Mouse (Mus musculus) cerebellum, postnatal 36 days (tissue): ENCODE data around the gene Arhgap10.
A peak's percentile ranks its signal among the peaks of the same experiment; 100 is the strongest.

Experiments
- DNase-seq, 2 experiments: peaks; one replicate each; pipeline ENCODE4 v3.0.0; 2021 to 2022; ENCODE audit warnings: mixed read lengths in 2 of 2

Gene Arhgap10

DNA sequence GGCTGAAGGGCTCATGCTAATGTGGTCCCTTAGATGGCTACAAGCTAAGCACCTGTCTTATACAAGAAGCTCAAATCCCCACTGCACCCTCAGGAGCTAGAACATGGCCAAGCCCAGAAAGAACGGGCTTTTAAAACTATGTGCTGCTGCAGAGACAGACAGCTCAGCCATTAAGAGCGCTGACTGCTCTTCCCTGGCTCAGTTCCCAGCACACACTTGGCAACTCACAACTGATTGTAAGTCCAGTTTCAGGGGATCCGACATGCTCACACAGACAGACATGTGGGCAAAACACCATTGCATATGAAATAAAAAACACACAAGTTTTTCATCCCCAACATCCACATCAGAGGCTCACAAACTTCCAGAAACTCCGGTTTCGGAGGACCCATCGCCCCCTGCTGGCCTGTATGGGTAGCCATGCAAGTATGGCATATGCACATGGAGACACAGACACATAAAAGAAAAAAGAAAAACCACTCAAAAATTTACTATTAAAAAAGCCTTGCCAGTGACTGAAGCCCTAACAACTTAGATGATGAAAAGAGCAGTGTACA, 77.4 kb downstream of the Arhgap10 start:
- peak in 1 of 2 experiments; percentile 18 for DNase-seq

DNA sequence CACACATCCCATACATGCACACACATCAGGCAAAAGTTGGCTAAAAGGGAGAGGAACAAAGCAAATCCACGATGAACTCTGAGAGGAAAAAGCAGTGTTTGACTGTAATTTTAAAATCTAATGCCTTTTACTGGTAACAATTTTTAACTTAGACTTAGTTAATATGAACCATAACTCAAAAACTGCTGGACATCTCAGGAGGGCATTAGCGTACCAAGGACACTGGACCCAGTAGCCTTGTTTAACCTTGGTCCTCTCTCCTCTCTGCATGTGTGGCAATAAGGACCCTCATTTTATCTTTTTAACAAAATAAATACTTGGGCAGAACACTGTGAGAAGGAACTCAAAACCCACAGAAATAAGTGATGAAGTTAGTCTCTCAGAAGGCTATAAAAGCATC, 78.1 kb downstream of the Arhgap10 start:
- no peak for DNase-seq

DNA sequence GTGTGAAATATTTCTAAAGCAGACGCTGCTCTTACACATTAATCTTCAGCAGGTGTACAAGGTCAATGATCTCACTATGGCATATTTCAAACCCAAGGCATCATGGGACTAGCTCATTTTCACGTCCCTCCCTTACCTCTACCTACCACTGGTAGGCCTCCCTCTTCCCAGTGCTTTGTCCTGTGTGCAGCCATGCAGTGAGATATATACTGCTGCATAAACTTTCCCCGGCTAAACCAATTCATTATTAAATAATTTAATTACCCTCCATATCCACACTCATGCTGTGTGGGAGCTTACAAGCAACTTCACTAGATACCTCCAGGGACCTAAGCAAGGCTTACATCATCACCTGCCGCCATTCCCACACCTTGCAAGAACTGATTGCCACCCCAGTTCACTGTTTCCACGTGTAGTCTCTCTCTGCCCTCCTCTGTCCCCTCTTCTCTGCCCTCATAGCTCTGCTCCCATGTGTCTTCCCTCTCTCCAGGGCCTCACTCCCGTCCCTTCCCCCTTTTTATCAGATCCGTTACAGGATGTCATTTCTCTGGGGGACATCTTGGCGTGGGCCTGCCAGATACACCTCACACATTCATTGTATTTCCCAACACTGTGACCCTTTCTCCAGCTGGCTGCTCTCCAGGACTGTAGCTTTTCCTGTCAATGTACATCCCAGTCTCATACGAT, 79.8 kb downstream of the Arhgap10 start:
- DNase-seq, result no peak

DNA sequence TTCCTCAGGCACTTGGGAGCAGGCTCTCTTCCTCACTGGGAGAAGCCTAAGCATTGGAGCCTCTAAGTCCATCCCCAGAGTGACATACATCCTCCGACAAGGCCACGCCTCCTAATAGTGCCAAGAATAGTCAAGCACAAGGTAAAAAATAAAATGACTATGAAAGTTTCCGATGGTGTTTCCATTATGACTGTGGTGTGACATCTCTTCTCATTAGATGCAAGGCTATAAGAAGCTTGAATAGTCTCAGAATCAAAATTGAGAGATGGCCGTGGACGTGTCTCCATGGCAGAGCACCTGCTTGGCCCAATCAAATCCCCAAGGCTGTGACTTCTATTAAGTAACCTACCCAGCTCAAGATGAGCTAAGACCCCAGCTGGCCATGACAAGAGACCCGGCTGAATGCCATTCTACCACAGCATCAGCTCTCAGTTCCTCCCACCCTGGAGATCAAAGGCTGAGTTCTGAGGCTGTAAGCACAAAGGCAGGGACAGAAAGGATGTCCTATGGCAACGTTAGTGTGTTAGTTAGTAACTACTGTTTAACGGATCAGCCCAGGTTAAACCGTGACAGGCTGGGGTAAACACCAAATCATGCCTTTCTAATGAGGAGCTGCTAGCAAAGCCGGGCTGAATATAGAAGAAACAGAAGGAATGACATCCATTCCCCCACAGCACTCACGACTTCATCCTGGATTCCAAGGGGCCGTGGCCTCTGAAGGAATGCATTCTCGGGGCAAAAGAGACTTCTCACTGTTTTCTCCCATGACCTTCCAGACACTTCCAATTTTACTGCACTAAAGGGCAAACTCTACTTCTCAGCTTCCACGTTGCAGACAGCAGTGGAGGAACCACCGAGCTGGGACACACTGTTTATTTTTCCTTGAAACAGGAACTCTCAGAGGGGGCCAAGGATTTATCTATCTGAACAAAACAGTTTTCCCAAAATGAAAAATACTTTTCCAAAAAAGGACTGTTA, 81.5 kb downstream of the Arhgap10 start:
- DNase-seq, result no peak

DNA sequence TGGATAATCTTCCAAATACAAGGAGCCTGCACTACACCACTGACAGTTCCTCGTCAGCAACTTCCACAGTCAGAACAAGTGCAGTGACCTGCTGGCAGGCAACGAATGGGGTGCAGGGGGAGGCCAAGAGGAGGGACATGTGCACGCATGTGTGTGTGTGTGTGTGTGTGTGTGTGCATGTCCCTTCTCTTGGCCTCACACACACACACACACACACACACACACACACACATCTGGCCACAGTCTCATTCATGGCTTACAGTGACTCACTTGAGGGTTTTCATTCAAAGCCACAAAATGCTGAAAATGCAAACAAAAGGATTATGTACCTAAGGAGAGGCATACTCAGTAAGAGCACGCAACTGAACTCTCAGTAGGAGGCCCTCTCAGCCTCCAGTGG, 84.5 kb downstream of the Arhgap10 start:
- DNase-seq, result no peak

DNA sequence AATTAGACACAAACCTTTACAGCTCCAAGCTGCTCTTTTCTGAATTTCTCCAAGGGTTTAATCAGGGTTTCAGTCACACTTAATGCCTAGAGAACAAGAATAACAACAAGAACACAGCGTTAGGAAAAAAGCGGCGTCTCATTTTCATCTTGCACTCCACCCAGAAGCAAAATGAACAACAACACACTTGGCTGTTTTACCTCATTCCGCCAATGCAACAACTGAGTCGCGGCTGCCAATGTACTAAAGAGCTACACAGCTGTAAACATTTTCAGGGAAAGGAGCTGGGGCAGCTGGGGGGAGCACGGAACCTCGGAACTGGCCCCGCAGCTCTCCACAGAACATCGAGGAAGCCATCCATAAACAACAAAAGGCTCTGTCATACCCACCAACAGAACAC, 85.0 kb downstream of the Arhgap10 start:
- DNase-seq, result no peak

DNA sequence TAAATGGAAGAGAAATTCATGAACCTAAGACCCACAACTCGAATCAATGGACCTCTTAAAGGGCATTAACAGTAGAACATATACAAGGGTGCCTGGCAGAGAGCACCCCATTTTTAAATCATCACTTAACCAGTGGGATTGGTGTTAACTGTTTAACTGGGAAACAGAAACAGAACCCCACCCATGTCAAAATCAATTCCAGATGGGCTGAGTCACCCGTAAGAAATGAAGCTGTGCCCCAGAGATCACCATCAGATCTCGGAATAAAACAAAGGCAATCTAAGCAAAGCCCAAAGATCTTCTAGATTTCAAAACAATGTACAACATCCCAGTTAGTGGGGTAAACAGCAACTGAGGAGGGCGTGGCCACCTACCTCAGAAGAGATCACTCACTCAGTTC, 89.3 kb downstream of the Arhgap10 start:
- no peak for DNase-seq

DNA sequence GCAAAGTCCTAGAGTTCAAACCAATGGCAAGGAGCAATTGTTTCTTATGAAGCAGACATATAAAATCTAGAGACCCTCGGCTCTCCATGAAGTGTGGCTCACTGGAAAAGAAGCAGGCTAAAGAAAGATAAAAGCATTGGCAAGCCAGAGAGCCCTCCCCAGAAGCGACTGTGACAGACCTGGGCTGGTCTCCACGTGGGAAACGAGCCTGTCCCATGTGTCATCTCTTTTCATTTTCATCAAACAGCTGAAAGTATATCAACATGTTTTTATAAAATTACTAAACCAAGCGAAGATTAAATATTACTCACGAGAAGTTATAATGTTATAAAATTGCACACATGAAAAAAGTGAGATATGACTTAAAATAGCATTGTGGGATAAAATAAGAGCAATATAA, 89.7 kb downstream of the Arhgap10 start:
- no peak for DNase-seq

DNA sequence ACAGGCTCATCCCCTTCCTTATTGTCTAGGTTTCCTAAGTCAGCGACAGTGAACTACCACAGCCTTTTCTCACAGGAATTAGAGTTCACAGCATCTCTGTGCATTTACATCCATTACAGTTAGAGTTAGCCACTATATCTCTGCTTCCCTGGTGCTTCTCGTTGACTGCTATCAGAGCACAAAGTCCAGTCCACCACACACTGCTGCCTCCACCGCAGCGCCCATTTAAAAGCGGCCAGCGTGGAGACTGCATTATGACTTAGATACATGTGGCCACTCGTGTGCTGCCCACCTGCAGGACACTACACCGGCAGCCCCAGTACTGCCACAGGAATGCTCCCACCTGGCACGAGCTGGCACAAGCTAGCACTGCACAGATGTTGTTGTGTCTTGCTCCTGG, 90.3 kb downstream of the Arhgap10 start:
- no peak for DNase-seq

DNA sequence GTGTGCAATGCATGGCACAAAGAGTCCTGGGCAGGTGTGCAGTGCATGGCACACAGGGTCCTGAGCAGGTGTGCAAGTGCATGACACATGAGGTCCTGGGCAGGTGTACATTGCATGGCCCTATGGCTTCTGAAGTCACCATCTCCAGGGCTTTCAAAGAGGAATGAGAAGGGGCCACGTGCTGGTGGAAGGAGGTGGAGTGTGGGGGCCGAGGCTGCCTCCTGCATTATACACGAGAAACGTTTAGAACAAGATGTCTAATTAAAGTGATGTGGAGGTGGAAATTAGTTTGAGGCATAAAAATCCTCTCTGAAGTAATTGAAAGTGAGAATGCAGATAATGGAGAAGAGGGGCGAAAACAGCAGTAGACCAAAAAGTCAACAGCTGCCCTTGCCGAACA, 93.9 kb downstream of the Arhgap10 start:
- DNase-seq, result no peak

DNA sequence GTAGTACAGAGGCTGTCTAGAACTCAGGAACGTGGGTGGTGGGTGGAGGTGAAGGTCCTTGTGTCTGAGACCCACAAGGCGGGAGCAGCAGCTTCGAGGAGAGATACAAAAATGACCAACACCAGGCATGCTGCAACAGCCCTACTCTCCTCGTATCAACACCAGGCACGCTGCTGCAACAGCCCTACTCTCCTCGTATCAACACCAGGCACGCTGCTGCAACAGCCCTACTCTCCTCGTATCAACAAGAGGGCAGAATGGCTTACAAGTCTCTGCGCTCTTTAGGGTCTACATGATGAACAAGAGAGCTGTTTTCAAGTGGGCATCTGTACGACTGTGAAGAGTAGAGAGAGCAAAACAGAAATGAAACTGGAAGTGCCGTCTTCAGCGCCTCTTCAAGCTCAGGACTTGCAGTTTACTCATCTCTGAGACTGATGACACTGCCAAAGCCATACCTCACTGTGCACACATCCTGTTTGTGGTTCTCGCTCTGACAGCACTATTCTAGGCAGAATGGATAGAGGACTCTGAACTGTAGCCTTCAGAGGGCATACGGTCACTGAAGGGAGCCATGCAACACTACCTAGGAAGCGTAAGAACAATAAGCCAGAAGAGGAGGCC, 95.0 kb downstream of the Arhgap10 start:
- DNase-seq, result no peak

DNA sequence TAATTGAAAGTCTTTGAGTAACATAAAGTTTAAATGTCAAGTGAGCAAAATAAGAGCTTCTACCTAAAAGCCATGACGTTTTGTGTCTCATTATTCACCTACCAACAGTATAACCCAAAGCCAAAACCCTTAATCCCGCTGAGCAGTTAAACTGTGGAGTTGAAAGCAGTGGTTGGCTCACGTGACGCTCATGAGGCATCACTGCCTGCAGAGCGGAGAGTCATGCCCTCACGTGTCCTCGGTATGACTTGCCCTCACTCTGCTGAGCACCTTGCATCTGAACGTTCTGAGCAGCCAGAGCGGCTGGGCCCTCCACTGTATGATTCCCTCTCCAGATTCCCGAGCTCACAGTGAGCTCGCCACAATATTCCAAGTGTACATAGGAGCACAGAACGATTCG, 96.2 kb downstream of the Arhgap10 start:
- DNase-seq, result no peak

DNA sequence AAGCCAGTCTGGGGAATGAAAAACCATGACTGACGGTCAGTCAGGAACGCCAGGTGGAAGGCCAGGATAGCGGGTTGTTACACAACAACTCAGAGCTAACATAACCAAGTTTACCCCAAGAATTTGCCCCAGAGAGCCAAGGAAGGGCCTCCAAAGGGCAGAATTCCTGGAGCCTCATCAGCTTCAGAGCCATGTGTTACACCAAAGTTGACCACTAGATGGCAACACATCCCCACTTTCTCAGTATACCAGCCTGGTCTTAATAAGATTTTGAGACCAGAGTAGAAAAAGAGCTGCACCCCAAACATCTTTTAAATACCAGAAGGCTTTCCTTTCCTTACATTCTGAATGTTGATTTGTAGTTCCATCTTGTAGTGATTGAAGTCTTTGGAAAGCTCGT, 98.0 kb downstream of the Arhgap10 start:
- peak; percentile 69 to 84 for DNase-seq

DNA sequence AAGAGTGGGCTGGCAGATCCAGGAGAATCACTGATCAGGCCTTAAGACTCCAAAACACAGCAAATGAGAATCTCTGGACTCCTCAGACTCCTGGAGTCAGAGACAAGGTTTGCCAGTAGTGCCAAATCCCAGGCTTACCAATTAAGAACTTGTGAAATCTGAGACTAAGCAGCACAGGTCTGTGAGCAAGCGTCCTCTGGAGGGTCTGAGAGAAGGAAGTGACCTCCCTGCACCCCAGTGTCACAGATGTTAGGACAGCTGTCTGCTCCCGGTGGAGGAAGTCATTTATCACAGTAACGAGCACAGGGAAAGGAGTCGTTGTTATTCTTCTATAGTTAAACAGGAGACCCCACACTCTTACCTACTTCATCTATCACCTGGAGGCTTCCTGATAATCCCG, 101.0 kb downstream of the Arhgap10 start:
- no peak for DNase-seq

DNA sequence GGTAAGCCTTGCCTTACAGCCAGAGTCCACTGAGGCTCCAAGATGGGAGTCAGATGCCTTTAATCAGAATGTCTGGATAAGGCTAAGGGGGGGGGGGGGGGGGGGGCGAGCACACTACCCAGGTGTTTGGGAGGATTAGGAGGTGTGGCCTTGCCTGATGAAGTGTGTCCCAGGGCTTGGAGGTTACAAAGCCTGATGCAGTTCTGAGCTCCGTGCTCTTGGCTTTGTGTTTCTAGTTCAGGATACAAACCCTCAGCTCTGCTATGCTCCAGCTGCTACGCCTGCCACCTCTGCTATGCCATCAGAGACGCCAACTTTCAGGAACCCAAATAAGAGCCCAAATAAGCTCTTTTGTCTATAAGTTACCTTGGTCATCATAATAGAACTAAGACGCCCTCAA, 101.7 kb downstream of the Arhgap10 start:
- DNase-seq, result no peak

DNA sequence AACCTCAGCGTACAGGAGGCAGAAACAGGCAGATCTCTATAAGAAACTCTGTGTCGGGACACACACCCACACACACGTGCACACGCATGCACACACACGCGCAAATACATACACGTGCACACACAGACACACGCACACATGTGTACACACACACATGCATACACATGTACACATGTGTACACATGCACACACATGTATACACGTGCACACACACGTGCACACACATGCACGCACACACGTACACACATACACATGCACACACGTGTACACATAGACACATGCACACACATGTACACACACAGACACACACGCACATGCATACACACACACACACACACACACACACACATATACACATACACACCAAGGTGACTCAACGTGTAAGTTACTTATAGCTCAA, 106.5 kb downstream of the Arhgap10 start:
- DNase-seq, result no peak

DNA sequence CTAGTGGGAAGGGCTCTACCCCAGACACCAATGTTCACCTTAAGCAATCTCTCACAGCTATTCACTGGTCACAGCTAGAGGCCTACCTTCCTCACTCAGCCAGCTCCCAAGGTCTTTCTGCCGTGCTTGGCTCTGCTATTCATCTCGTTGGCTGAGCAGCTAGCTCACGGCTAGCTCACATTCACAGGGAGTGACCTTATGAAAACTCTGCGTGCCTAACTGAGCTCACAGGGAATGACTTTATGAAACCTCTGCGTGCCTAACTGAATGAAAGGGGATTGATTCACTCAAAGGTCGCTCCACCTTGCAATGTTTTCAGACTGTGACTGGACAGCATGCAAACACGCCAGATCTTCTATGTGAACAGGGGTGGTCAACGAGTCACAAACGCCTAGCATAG, 107.4 kb downstream of the Arhgap10 start:
- no peak for DNase-seq

DNA sequence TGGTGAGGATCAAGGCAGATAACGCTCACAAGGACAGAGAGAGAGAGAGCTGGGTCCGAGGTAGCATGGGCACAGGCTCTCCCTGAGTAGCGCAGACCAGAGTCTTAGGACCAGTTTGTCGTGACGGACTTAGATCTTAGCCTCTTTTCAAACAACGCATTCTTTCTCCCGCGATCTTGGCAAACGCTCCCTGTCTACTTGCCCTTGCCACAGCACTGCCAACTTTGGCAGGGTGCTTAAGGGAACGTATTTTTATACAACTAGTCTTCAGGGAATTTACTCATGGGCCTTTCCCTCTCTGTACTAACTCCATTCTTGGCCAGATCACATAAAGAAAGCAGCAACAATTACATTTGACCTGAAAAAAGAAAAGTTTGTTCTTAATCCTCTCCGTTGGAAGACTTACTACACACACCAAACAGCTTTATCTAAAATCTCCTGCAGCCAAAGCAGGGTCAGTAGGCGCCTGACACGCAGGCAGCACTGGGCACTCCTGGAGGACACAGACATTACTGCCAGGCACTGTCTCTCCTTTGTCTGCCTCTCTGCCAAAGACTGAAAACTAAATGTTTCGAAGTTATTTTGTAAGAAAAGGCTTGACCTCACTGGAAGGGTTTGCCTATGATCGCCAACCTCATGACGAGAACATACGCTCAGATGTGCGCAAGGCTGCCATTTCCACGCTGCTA, 109.1 kb downstream of the Arhgap10 start:
- DNase-seq, result no peak

DNA sequence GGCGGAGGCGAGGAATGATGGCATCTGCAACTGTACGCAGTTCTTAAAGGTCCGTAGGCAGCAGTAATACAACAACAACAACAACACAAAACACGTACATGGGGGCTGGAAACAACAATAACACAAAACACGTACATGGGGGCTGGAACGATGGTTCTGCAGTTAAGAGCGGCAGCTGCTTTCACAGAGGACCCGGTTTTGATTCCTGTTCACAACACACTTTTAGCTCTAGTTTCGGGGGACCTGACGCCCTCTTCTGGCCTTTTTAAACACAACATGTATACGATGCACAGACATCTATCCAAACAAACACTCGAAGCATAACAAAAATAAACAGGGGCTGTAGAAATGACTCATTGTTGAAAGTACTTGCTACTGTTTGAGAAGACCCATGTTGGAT, 110.9 kb downstream of the Arhgap10 start:
- DNase-seq, result no peak

DNA sequence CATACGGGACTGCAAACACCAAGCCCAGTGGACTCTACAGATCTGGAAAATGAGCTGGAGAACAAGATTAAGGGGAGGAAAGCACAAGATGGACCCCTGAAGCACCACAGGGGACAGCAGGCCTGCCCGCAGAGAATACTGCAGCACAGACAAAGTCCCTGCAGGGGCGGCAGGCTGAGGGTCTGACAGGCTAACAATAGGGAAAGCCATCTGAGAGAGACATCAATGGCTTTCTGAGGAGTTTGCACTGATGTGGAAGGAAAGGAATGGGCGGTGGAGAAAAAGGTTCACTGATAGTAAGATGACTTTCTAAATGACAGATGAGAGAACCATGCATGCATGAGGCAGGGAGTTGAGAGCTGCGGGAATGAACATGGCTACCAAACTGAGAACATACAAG, 111.3 kb downstream of the Arhgap10 start:
- no peak for DNase-seq

DNA sequence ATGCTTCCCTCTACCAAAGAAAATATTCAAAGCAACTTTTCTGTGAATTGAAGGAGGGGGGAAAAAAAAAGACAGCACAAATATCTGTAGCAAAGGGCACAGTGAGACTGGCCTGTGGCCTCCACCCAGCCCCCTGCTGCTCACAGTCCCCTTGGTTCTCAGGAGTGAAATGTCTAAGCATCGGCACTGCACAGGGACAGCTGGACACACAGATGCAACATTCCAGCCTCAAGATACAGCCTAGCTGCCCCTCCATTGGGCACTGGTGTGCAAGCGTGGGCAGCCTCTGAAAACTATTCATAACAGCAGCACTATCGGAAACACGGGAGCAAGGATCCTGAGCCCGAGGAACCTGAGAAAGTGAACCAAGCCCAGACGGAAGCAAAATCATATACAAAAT, 113.7 kb downstream of the Arhgap10 start:
- DNase-seq, result no peak

DNA sequence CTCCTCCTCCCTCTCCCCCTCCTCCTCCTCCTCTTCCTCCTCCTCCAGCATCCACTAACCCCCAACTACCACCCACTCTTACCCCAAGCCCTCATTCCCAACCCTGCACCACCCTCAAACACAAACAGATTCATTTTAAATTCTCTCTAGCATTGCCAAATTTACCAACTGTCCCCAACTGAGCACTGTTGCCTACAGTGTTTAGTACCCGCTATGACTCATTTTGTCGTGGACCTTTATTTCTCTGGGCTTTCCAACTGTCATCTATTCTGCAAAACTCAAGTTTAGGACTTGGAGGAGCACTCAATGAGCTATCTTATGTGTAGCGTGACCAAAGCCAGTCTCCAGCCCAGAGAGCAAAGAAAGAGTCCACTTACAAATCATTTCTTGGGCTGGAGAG, 115.8 kb downstream of the Arhgap10 start:
- no peak for DNase-seq

DNA sequence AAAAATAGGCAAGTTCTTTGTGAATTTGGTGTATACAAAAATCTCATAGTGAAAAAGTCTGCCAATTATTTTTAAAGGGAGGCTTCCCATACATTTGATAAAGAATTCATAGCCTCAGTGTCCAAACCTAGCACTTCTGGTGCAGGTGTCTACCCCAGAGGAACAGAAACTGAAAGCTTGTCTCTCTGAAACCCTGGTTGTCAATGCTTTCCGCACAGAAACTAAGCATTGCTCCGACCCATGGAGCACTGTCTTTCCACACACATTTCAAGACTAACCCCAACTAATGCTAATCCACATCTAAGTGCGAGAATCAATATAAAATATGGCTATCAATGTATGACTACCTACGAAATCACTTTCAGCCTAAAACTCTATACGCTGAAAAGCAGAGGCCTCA, 116.6 kb downstream of the Arhgap10 start:
- no peak for DNase-seq
